Mouse (Mus musculus): ENCODE measurements around the gene Lama5.

Gene Lama5

DNA sequence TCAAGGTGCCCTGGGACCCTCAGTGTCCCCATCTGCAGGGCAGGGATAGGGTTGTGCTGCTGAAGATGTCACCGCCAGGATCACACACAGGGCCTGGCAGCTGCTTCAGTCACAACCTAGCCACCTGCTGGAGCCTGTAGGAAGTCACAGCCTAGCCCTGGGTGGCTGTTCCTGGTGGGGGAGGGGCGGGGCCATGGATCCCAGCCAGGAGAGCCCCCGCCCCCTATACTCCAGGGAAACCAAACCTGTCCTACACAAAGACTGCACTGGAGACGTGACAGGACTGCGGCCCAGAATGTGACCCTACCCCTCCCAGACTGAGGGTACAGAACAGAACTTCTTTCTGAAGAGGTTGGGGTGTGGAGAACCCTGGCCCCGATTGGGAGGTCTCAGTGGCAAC lies 3.4 kb downstream of the Lama5 start:
- DNase-seq = no peak

GRCm38 (mm10) chr2:180221051-180221450 lies 4.6 kb downstream of the Lama5 start:
- no peak for DNase-seq

- DNase-seq = no peak
Measured at GRCm38 (mm10) chr2:180220165-180220564, 5.5 kb downstream of the Lama5 start.

GRCm38 (mm10) chr2:180219145-180219943 lies 6.3 kb downstream of the Lama5 start:
- no peak for DNase-seq

- no peak for DNase-seq
Measured at GRCm38 (mm10) chr2:180218677-180219076, 7.0 kb downstream of the Lama5 start.

GRCm38 (mm10) chr2:180218241-180218640 lies 7.4 kb downstream of the Lama5 start:
- DNase-seq = no peak

- peak; percentile 67 to 81 for DNase-seq
Measured at GRCm38 (mm10) chr2:180217587-180217986, 8.1 kb downstream of the Lama5 start.

DNA sequence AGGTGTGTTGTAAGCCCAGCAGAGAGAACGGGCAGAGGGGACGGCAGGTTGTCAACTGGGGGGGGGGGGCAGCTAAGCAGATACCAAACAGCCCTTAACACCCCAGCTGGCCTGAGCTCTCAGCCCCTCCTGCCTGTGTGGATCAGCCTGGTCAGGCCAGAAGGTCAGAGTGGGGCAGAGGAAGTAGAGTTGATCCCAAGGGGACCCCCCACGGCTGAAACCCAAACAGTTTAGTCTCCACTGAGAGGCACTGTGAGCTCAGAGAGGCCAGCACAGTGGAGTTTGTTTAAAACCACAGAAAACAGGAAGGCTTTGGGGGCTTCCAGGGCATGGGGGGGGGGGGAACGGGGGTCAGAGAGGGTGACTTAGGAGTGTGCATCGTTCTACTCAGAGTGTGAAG lies 8.7 kb downstream of the Lama5 start:
- DNase-seq = no peak

DNA sequence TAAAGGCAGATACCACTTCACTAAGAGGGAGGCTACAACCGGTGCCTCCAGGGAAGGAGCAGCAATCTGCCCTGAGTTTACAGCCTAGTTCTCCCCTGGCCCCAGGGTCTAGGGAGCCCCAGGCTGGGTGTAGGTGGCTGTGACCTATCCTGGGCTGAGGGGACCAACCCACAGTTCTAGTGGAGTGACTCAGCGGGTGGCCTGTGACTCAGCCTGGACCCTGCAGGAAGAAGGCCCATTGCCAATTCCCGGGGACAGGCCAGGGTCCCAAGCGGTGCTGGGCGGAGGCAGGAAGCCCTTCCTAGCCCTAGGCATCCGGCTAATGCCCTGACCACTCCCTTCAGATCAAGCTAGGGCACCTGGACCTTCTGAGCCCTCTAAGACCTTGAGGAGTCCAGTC lies 9.7 kb downstream of the Lama5 start:
- peak in 1 of 2 experiments; percentile 34 for DNase-seq

- DNase-seq = peak in 1 of 2 experiments; percentile 37
Measured at GRCm38 (mm10) chr2:180215011-180215461, 10.6 kb downstream of the Lama5 start.

- no peak for DNase-seq
Measured at GRCm38 (mm10) chr2:180214352-180214978, 11.2 kb downstream of the Lama5 start.

GRCm38 (mm10) chr2:180212255-180212654 lies 13.4 kb downstream of the Lama5 start:
- DNase-seq = no peak

DNA sequence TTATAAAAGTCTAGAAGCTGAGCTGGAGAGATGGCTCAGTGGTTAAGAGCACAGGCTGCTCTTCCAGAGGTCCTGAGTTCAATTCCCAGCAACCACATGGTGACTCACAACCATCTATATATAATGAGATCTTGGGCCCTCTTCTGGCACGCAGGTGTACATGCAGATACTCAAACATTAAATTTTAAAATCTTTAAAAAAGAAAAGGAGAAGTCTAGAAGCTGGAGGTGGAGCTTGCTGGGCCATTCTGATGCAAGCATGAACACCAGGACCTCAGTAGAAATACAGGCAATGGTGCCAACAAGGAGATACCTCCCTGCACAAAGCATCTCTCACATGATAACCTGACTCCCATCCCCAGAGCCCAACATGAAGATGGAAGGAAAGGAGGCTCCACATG lies 16.7 kb downstream of the Lama5 start:
- no peak for DNase-seq

DNA sequence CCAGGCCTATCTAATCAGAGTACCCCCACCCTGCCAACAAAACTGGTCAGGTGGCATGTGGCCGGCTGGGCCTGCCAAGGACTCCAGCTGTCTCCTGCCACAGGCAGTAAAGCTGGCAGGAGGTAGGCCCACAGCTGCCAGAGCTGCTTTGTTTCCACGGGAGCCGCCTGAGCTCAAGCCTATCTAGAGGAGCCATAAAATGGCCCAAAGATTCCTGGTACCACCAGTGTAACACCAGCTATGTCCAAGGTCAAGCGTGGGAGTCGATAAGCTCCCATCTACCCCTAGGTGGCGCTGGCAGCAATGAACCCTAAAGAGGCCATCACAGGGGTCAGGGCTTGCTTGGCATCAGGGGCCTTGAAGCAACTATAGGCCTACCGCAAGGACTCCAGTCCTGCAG lies 17.8 kb downstream of the Lama5 start:
- DNase-seq = peak in 1 of 2 experiments; percentile 38

DNA sequence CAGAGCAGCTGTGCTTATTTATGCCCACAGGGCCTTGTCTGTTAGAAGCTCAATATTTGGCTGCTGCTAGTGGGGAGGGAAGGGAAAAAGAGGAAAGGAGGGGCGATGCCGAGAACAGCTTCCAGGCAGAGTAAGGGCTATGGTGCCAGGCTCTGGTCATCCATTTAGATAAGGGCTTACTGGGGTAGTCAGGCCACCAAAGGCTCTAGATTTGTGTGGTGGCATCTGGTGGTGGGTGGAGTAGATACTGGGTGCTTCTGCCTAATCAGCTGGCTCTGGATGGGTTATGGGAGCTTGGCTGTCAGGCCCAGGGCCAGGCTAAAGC lies 19.7 kb downstream of the Lama5 start:
- no peak for DNase-seq

GRCm38 (mm10) chr2:180205083-180205955 lies 20.3 kb downstream of the Lama5 start:
- DNase-seq = no peak

DNA sequence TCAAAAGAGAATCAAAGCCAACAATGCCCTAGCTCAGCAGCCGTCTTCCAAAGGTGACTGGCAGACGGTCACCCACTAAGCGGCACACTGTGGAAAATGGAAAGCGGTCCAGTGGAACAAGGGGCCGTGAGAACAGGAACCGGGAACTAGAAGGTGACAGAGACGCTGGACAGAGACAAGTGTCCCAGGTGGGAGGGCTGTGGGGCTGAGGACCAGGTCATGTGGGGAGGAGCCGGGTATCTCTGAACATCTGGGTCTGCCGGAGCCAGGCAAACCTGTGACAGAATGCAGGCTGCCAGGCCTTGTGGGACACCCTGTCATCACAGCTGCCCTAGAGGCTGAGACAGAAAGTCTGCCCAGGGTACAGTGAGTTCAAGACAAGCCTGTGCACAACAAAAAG lies 21.2 kb downstream of the Lama5 start:
- no peak for DNase-seq

DNA sequence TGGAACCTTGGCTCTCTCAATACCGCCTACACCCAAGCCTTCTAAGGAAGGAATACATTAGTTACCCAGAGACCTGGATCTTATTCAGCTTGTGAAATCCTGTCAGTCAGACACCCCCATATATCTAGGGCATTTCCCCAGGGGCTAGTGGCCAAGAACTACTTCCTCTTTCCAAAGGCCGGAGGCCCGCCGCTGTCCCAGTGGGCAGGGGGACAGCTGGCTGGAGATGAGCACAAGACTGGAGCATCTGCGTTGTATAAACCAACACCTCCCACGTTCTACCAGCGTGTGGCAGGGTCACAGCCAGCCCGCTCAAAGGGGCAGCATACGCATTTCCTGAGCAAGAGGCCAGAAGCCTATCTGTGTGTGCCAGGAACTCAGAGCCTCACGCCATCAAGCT lies 22.9 kb downstream of the Lama5 start:
- peak in 1 of 2 experiments; percentile 18 for DNase-seq

GRCm38 (mm10) chr2:180202263-180202662 lies 23.4 kb downstream of the Lama5 start:
- DNase-seq = peak in 1 of 2 experiments; percentile 22

DNA sequence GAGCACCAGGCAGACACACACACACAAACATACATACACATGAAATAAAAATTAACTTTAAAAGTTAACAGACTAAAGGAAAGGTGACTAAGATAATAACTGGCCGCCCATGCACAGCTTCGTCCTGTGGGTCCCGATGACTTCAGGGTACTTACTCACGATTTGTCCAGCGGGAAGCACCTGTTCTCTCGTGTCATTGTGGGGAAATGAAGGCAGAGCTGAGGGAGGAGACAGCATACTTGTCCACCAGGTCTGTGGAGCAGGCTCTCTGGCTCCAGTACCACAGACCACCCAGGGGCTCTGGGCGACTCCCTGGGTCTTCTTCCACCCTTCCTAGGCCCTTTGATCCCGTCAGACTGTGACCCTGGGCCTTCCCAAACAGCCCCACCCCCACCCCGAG lies 24.4 kb downstream of the Lama5 start:
- DNase-seq = no peak

DNA sequence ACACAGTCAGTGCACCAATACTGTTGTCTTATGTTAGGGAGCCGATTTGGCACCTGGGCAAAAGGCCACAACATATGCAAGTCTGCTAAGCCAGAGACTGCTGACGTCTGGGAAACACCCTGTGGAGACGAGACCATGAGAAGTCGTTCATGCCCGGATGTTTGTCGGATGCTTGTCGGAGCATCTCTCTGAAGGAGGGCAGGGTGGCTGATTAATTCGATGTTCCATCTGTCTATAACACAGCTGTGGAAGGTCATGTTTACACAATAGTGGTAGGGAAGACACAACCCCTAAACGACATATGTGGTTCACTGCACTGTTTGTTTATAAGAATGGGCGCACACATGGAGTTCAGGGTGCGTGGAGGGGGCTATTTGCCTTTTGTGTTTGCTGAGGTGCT lies 25.0 kb downstream of the Lama5 start:
- DNase-seq = peak in 1 of 2 experiments; percentile 18

DNA sequence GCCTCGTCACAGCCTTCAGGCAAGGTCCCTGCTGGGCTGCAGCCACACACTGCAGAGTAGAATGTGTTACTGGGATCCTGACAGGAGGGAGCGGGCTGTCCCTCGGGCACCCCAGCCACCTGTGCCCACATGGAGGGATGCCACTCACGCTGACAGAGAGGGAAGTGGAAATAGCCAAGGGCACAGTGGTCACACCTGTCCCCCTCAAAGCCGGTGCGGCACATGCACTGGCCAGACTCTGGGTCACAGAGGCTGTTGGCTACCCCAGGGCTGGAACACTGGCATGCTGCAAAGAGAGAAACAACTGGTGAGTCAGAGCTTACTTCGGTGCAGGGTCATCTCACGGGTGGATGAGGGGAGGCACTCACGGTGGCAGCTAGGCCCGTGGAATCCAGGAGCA lies 26.9 kb downstream of the Lama5 start:
- DNase-seq = no peak

DNA sequence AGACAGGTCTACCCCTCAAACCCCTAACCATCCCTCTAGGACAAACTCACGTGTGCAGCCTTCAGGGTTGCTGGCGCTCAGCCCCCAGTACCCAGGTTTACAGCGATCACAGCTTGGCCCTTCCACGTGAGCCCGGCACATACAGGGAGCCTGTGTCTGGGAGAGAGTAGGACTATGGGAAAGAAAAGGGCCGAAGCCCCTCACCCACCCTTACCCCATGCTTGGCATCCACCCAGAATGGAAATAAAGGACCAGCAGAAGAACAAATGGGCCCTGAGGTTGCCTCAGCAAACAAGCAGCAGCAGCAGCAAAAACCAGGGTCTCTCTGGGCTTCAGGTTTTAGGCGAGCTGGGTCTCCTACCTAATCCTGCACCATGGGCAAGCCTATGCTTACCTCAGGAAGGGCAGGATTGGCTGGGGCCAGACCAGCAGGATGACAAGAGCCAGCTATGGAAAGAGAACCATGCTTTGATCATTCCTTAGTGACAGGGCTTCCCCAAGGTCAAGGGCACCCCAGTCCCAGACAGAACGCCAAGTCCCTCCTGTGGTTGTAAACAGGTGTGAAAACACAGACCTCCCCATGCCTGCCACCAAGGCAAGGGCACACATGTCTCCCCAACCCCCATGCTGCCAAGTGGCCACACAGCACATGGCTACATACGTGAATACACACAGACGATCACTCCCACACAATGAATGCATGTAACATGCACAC lies 28.2 kb downstream of the Lama5 start:
- no peak for DNase-seq
